Mouse (Mus musculus): ENCODE data around the gene Foxn3.
"Not testable (repeated sequence)": the region's sequence is repeated elsewhere in the genome, so short reads cannot be mapped to it uniquely, and the experiment has no call there.

Foxn3 gene

DNA sequence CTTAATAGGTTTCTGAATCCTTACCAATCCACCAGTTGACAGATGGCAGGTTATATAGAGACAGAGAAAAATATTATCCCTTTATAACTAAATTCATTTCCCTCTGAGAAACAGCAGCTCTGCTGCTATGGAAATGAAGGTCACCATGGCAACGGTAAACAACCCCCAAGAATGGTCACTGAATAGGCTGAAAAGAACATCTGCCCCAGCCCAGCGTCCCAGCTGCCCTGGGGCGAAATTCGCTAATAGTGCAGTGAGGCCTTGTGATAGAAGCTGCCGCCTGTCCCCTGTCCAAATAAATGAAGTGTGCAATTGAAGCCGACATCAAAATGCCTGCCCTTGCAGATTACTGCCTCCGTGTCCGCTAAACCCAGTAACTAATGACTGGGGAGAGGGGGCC is 343.0 kb downstream of the Foxn3 start:
- in situ Hi-C loops (cut with MseI, MboI): no loop called here

DNA sequence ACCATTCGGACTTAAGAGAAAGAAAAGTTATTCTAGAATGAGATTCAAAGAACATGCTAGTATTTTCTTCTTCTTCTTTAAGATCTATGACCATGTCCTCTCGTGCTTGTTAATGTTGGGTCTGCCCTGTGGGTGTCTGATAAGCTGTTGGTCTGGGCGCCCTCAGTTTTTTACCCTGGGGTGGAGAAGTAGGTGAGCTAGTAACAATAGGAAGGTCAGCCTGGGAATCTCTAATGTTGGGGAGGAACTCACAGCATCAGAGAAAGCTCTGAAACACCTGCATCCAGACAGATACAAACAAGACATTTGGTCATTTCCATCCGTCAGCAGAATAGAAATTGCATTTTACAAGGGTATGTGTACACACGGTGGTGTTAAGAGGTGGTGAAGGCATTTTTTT is 343.6 kb downstream of the Foxn3 start:
- in situ Hi-C loops (cut with MseI, MboI): no loop called here

GRCm38 (mm10) chr12:99217145-99217698 is 346.2 kb downstream of the Foxn3 start:
- in situ Hi-C loops (cut with MseI, MboI): no loop called here

- in situ Hi-C loops (cut with MseI, MboI): no loop called here
Measured at GRCm38 (mm10) chr12:99216341-99216761, 347.0 kb downstream of the Foxn3 start.

DNA sequence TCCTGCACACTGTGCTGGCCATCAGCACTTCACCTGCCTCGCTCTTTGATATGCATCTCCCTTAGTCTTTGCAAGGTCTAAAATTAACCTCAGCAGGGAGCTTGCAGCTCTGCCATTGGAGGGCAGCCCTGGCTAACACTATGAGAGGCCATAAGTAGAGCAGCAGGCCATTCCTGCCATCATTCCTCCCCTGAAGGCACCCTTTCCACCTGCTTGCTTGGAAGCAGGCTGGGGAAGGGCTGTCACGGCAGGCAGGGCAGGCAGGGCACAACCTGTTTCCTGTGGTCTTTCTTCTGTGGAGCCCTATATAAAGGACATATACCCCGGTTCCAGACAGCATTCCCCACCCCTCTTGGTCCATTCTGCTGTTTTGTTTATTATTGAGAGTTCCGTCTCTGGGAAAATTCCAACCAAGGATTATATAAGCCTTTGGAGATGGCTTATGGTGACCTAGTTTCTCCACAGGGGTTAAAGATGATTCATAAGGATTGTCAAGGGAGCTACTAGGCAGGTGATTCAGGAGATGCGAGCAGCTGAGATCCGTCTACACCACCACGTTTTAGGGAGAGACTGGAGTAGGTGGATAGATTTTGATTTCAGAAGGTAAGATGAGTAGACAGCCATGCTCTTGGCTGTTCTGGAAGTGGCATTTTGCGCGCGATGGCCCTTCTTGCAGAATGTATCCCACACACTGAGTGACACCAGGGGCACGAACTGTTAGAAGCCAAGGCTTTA is 347.7 kb downstream of the Foxn3 start:
- in situ Hi-C loops (cut with MseI, MboI): no loop called here

GRCm38 (mm10) chr12:99214098-99214497 is 349.3 kb downstream of the Foxn3 start:
- in situ Hi-C loops (cut with MseI, MboI): no loop called here

- in situ Hi-C loops (cut with MseI, MboI): no loop called here
Measured at GRCm38 (mm10) chr12:99213218-99213617, 350.2 kb downstream of the Foxn3 start.

GRCm38 (mm10) chr12:99209801-99210200 is 353.6 kb downstream of the Foxn3 start:
- in situ Hi-C loops (cut with MseI, MboI): no loop called here

DNA sequence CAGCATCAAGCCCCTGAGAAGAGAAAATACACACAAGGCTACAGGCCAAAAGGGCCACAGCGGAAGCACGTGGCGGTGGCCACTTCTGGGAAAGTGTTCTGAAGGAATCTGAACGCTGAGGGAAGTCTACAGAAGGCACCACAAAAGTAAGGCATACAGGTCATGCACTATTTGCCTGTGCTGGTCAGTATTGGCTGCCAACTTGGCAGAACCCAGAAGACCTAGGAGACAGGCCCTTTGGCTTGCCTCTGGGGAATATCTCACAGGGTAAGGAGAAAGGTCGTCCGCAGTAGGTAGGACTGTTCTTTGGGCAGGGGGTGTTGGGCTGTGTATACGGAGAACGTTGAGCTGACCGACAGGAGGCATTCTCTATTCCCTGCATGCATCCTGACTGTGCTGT is 355.1 kb downstream of the Foxn3 start:
- in situ Hi-C loops (cut with MseI, MboI): no loop called here

GRCm38 (mm10) chr12:99207014-99207612 is 356.3 kb downstream of the Foxn3 start:
- in situ Hi-C loops (cut with MseI, MboI): no loop called here

DNA sequence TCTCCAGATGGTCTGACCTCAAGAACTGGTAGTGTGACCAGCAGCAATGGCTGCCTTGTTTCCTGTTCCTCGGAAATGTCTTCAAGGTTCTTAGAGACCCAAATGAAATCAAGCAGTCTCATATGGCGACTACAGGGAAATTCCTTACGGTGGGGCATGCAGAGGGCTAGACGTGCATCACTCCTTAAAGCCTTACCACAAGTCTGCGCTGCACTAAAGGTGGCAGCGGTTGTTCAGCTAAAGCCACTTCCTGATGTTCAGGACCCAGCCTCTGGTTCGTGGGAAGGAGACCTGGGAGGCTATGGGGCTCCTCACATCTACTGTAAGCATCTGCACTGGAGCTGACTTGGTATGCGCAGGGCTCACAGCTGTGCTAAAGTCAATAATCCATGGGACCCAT is 357.6 kb downstream of the Foxn3 start:
- in situ Hi-C loops (cut with MseI, MboI): no loop called here

- in situ Hi-C loops (cut with MseI, MboI): no loop called here
Measured at GRCm38 (mm10) chr12:99199124-99199483, 364.3 kb downstream of the Foxn3 start.

- in situ Hi-C loops (cut with MseI, MboI): no loop called here
Measured at GRCm38 (mm10) chr12:99198428-99199123, 364.8 kb downstream of the Foxn3 start.

DNA sequence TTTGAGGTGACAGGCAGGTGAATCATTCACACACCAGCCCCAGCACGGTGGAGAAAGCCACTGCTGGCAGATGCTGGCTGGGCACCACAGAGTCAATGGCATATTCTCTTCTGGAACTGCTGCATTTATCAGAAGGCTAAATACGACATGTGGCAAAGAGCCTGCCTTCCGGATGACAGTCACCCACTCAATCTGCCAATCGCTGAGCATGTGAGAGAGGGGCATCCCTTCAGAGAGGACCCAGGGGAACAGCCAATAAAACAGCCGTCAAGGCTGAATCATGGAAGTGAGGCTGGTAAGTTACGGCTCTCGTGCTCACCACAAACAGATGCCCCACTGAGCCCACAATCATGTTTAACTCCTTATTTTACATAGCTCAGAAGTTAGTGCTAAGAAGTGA is 366.4 kb downstream of the Foxn3 start:
- in situ Hi-C loops (cut with MseI, MboI): no loop called here

DNA sequence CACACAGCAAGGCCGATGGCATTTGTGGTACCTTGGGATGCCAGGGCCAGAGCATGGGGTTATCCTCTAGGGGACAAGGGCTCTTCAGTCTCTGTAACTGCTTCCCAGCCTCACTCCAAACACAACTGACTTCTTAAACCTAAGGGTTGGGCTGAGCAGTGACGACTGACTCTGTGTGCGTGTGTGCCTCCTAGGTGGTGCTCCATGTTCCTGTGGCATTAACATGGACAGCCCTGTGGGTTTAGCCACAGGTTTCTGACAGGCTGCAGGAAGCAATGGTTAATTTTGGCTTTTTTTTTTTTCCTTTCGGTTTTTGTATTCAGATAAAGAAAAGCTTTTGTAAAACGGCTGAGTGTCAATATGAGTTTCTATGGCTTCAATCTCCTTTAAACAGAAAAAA is 367.7 kb downstream of the Foxn3 start:
- in situ Hi-C loops (cut with MseI, MboI): no loop called here

DNA sequence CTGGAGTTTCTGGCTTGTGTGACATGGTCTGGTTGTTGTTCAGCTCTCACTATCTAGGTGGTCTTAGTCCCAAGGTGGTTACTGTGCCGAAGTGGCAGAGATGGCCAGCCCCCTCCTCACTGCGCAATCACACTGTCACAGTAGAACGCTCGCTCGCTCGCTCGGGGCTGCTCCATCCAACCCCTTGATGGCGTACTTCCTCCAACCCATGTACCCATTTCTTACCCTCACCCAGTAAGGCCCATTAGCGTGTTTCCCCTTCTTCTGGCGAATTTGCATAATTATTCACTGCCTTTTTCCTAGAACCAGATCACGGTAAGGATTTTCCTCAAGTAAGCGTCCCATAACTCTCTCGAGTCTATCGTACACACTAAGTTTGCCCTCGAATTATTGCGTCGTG is 369.3 kb downstream of the Foxn3 start:
- in situ Hi-C loops (cut with MseI, MboI): not testable (repeated sequence)

DNA sequence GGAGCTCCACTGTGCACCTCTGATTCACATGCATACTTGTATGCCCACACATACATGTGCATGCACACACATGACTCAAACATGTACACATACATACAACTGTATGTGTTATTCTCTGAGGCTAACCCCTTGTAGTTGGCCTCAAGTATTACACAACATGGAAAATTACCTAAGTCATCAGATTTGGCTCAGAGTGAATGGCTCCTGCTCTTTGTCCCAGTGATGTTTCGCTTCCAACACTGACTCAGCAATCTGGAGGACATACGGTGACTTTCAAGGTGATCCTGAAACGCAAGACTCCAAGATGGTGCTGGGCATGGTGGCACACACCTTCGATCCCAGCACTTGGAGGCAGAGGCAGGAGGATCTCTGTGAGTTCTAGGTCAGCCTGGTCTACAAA is 375.7 kb downstream of the Foxn3 start:
- in situ Hi-C loops (cut with MseI, MboI): no loop called here

DNA sequence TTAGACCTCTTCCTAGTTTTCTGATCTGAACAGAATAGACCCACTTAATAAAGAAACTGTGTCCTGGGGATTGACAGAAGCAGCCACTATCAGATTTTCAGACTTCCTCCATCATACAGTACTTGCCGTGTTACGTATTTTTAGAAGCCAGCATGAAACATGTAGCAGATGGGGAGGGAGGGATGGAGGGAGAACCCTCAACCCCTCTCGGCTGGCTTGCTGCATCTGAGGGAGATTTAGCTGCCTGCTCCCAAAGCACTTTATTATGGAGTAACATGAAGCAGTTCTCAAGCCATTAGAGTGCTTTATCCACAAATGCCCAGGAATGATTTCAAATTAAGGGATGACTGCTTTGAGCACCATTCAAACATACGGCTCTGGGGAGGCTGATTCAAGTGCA is 377.1 kb downstream of the Foxn3 start:
- in situ Hi-C loops (cut with MseI, MboI): no loop called here

GRCm38 (mm10) chr12:99183261-99183792 is 380.1 kb downstream of the Foxn3 start:
- in situ Hi-C loops (cut with MseI, MboI): no loop called here

DNA sequence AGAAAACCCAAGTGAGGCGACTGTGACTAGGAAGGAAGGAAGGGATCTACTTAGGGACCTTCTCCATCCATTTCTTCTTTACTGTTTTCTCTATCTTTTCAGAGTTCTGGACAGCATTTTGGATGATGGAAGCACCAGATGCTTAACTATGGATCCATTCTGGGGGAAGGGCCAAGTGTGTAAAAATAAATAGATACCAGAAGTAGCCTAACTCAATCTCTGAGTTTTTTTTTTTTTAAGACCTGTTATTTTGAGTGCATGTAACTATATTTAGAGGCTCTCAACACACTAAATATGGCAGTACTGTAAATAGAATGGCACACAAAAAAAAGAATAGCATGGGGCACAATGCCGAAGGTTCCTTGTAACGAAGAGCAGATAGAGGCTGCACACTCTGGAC is 381.0 kb downstream of the Foxn3 start:
- in situ Hi-C loops (cut with MseI, MboI): no loop called here

GRCm38 (mm10) chr12:99180234-99180824 is 383.1 kb downstream of the Foxn3 start:
- in situ Hi-C loops (cut with MseI, MboI): no loop called here

DNA sequence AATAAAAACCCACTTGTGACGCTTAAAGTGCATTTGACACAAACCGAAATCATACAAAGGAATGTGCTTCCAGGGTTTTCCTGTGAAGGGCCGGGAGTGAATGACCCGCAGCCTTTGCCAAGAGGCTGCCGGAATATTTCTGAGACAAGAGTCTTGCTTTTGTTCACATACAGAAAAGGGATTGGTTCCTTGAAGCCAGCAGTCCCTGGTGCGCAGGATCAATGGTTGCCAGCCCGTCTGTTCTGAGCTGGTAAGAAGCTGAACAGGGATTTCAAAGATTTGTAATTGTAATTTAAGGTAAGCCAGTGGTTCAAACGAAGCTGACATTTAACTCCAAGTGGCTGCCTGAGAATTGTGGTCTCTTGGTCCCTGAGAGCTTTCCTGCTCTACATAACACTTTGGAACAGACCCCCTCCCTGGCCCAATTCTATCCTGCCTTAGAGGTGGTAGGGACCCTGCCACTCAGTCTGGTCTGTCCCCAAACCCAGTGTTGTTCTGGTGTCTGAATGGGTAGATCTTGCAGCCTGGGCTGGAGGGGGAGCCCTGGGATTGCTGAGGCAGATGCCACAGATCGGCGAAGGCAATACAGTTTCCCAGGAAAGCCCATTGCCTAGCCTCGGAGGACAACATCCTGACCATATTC is 388.3 kb downstream of the Foxn3 start:
- in situ Hi-C loops (cut with MseI, MboI): no loop called here

All from mouse trophoblast stem cell (cell line).